Mouse (Mus musculus) embryonic facial prominence, embryonic 15.5 days (tissue): ENCODE measurements at regions not wholly inside any gene's neighbourhood (a gene's known extent, or its start where the extent isn't known, plus 50 kb on each side); places are given as distances from the start of the nearest gene placed in this dataset.
"Not testable (repeated sequence)": the region's sequence is repeated elsewhere in the genome, so short reads cannot be mapped to it uniquely, and the experiment has no call there.

Experiments used
- ATAC-seq: fragments of 200-750 bp; cut with Nextera tagmentation; 2 replicates; pipeline ENCODE4 v1.8.0; 2017; ENCODE audit warnings: low read depth, moderate TSS enrichment; ENCODE audit not compliant: insufficient number of reproducible peaks, low FRiP score, low TSS enrichment
- H3K27ac ChIP-seq: fragments of 300-500 bp; sonication (generic); replicated peaks from 2 replicates; pipeline ENCODE4 v1.5.1; 2015; ENCODE audit warnings: mild to moderate bottlenecking, inconsistent platforms
- H3K27me3 ChIP-seq: fragments of 300-500 bp; sonication (generic); 2 replicates; pipeline ENCODE4 v1.6.1; 2015; ENCODE audit warnings: inconsistent platforms
- H3K36me3 ChIP-seq: fragments of 300-500 bp; sonication (generic); 2 replicates; pipeline ENCODE4 v1.6.1; 2015; ENCODE audit warnings: mild to moderate bottlenecking, inconsistent platforms
- H3K4me1 ChIP-seq: fragments of 300-500 bp; sonication (generic); 2 replicates; pipeline ENCODE4 v1.6.1; 2015; ENCODE audit warnings: inconsistent platforms
- H3K4me2 ChIP-seq: fragments of 300-500 bp; sonication (generic); replicated peaks from 2 replicates; pipeline ENCODE4 v1.6.1; 2015; ENCODE audit warnings: mild to moderate bottlenecking, inconsistent platforms
- H3K4me3 ChIP-seq: fragments of 300-500 bp; sonication (generic); replicated peaks from 2 replicates; pipeline ENCODE4 v1.5.1; 2015; ENCODE audit warnings: mild to moderate bottlenecking, inconsistent platforms
- H3K9ac ChIP-seq: fragments of 300-500 bp; sonication (generic); 2 replicates; pipeline ENCODE4 v1.6.1; 2015; ENCODE audit warnings: inconsistent platforms
- H3K9me3 ChIP-seq: fragments of 300-500 bp; sonication (generic); replicated peaks from 2 replicates; pipeline ENCODE4 v1.6.1; 2016; ENCODE audit warnings: inconsistent platforms
- WGBS: fragments of 180-500 bp; shearing (Covaris S2); methylation state at CpG from one replicate; pipeline ENCODE4 v1.1.7; 2015; 5-methylcytosine and 5-hydroxymethylcytosine counted together

GRCm38 (mm10) chr3:124193331-124193730 is 127.3 kb upstream of the Tram1l1 start:
- H3K4me3 ChIP-seq, H3K36me3 ChIP-seq, H3K4me2 ChIP-seq, H3K4me1 ChIP-seq, ATAC-seq, H3K27me3 ChIP-seq, H3K9ac ChIP-seq, H3K9me3 ChIP-seq, H3K27ac ChIP-seq: not testable (repeated sequence)
- WGBS = 46% methylated on average over 6 of the region's 6 CpGs

- H3K36me3 ChIP-seq, H3K9ac ChIP-seq, H3K27me3 ChIP-seq, H3K4me1 ChIP-seq, H3K4me2 ChIP-seq, ATAC-seq, H3K4me3 ChIP-seq, H3K9me3 ChIP-seq, H3K27ac ChIP-seq: not testable (repeated sequence)
- 48% methylated on average over 9 of the region's 9 CpGs for WGBS
These were observed 120.3 kb upstream of the Tram1l1 start for GRCm38 (mm10) chr3:124200226-124200940.

GRCm38 (mm10) chr3:124217131-124217530 is 103.5 kb upstream of the Tram1l1 start:
- 80% methylated on average over 2 of the region's 2 CpGs for WGBS
- Histone ChIP-seq H3K4me1 (no peaks in the 10 kb centered on the region), H3K4me3 (no peak overlapping the region), H3K36me3 (no peaks in the 10 kb centered on the region), H3K27me3 (no peaks in the 10 kb centered on the region), H3K9me3 (no peaks in the 10 kb centered on the region), H3K4me2 (no peak overlapping the region), H3K27ac (no peak overlapping the region), H3K9ac (no peak overlapping the region)
- ATAC-seq = no peak

- Histone ChIP-seq H3K27me3 (no peaks in the 10 kb centered on the region), H3K27ac (no peak overlapping the region), H3K4me2 (no peak overlapping the region), H3K4me3 (no peak overlapping the region), H3K9me3 (no peaks in the 10 kb centered on the region), H3K36me3 (no peaks in the 10 kb centered on the region), H3K4me1 (no peaks in the 10 kb centered on the region), H3K9ac (no peak overlapping the region)
- no peak for ATAC-seq
- 80% methylated on average over 4 of the region's 4 CpGs for WGBS
These were observed 94.7 kb upstream of the Tram1l1 start for GRCm38 (mm10) chr3:124225982-124226381.

GRCm38 (mm10) chr3:124227701-124228100 is 93.0 kb upstream of the Tram1l1 start:
- no peak overlapping the region for H3K9ac ChIP-seq
- H3K4me2 ChIP-seq = no peak overlapping the region
- H3K27ac ChIP-seq = no peak overlapping the region
- no peak overlapping the region for H3K4me3 ChIP-seq
- no peaks in the 10 kb centered on the region for H3K27me3 ChIP-seq
- no peaks in the 10 kb centered on the region for H3K4me1 ChIP-seq
- ATAC-seq = no peak
- H3K36me3 ChIP-seq = no peaks in the 10 kb centered on the region
- H3K9me3 ChIP-seq = no peaks in the 10 kb centered on the region

GRCm38 (mm10) chr3:124240936-124241733 is 79.5 kb upstream of the Tram1l1 start:
- 73% methylated on average over 5 of the region's 5 CpGs for WGBS
- ATAC-seq = no peak
- H3K4me3 ChIP-seq = no peak overlapping the region
- H3K27ac ChIP-seq = no peak overlapping the region
- H3K9me3 ChIP-seq = no peaks in the 10 kb centered on the region
- no peaks in the 10 kb centered on the region for H3K36me3 ChIP-seq
- H3K4me2 ChIP-seq = no peak overlapping the region
- H3K4me1 ChIP-seq = no peaks in the 10 kb centered on the region
- H3K9ac ChIP-seq = no peak overlapping the region
- no peaks in the 10 kb centered on the region for H3K27me3 ChIP-seq

GRCm38 (mm10) chr3:124241734-124242006 is 79.0 kb upstream of the Tram1l1 start:
- H3K4me1 ChIP-seq = no peaks in the 10 kb centered on the region
- H3K9ac ChIP-seq = no peak overlapping the region
- H3K9me3 ChIP-seq = no peaks in the 10 kb centered on the region
- H3K27ac ChIP-seq = no peak overlapping the region
- H3K36me3 ChIP-seq = no peaks in the 10 kb centered on the region
- WGBS = 77% methylated on average over 1 of the region's 1 CpGs
- no peak overlapping the region for H3K4me2 ChIP-seq
- H3K4me3 ChIP-seq = no peak overlapping the region
- no peak for ATAC-seq
- no peaks in the 10 kb centered on the region for H3K27me3 ChIP-seq

GRCm38 (mm10) chr3:124262150-124262549 is 58.5 kb upstream of the Tram1l1 start:
- no peak overlapping the region for H3K4me3 ChIP-seq
- no peak overlapping the region for H3K9ac ChIP-seq
- no peak overlapping the region for H3K27ac ChIP-seq
- 55% methylated on average over 3 of the region's 3 CpGs for WGBS
- no peaks in the 10 kb centered on the region for H3K27me3 ChIP-seq
- ATAC-seq = no peak
- no peaks in the 10 kb centered on the region for H3K9me3 ChIP-seq
- H3K4me1 ChIP-seq = no peaks in the 10 kb centered on the region
- H3K36me3 ChIP-seq = no peaks in the 10 kb centered on the region
- H3K4me2 ChIP-seq = no peak overlapping the region

- Histone ChIP-seq H3K27ac (no peak overlapping the region), H3K9me3 (no peaks in the 10 kb centered on the region), H3K4me2 (no peak overlapping the region), H3K4me1 (no peaks in the 10 kb centered on the region), H3K36me3 (no peaks in the 10 kb centered on the region), H3K27me3 (no peaks in the 10 kb centered on the region), H3K9ac (no peak overlapping the region), H3K4me3 (no peak overlapping the region)
- ATAC-seq = no peak
- 47% methylated on average over 5 of the region's 5 CpGs for WGBS
These were observed 53.8 kb upstream of the Tram1l1 start for GRCm38 (mm10) chr3:124266821-124267220.

GRCm38 (mm10) chr3:124270506-124270905 is 50.1 kb upstream of the Tram1l1 start:
- no peak overlapping the region for H3K9ac ChIP-seq
- no peaks in the 10 kb centered on the region for H3K9me3 ChIP-seq
- H3K4me1 ChIP-seq = no peaks in the 10 kb centered on the region
- no peak overlapping the region for H3K4me3 ChIP-seq
- 37% methylated on average over 5 of the region's 5 CpGs for WGBS
- no peaks in the 10 kb centered on the region for H3K36me3 ChIP-seq
- H3K27me3 ChIP-seq = no peaks in the 10 kb centered on the region
- ATAC-seq = no peak
- H3K27ac ChIP-seq = no peak overlapping the region
- H3K4me2 ChIP-seq = no peak overlapping the region
